Mouse (Mus musculus) urinary bladder, postnatal 36 days (tissue): Measurements from ENCODE around the gene Frrs1.

Experiments used
- DNase-seq, 2 experiments: peaks; one replicate each; pipeline ENCODE4 v3.0.0; 2022; ENCODE audit warnings: low spot score in 2 of 2, mixed read lengths in 1 of 2

The Frrs1 gene

DNA sequence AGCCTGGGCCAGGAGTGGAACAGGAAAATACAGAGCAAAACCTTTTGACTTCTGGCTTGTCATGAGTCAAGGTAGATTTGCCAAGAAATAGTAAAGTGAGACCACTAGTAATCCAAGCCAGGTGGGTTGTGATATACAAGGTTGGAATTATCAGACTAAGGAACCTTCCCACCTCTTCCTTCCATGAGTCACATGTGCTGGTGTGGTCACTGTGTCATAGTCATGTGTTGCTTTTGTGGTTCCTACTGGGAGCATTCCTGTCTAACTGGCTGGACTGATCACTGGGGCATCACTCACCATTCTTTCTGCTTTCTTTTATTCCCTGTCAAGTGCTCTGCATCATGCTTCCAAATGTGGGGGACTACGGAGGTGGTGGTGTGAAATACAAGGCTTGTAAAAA is 11.2 kb upstream of the Frrs1 start:
- DNase-seq = no peak

- DNase-seq = no peak
These were observed 10.3 kb upstream of the Frrs1 start for GRCm38 (mm10) chr3:116848936-116849335.

- DNase-seq = no peak
These were observed 8.9 kb upstream of the Frrs1 start for GRCm38 (mm10) chr3:116850376-116850775.

GRCm38 (mm10) chr3:116852421-116852820 is 6.8 kb upstream of the Frrs1 start:
- DNase-seq = no peak

DNA sequence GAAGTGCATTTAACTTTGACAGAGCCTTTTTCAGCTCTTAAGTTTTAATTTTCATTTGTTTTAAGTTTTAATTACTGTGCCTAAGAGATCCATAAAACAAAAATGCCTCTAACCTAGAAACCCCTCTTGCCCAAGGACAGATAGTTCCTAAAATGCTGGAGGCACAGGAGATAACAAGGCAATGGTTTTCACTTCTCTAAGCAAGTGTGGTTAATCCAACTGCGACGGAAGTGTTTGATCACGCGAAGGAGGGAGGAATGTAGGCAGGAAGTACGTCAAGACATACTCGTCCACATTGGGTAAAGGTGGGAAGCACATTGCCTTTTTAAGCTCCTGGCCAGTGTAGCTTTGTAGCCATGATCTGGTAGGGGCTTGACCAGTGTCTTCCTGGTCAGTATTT is 1.7 kb upstream of the Frrs1 start:
- DNase-seq = no peak

DNA sequence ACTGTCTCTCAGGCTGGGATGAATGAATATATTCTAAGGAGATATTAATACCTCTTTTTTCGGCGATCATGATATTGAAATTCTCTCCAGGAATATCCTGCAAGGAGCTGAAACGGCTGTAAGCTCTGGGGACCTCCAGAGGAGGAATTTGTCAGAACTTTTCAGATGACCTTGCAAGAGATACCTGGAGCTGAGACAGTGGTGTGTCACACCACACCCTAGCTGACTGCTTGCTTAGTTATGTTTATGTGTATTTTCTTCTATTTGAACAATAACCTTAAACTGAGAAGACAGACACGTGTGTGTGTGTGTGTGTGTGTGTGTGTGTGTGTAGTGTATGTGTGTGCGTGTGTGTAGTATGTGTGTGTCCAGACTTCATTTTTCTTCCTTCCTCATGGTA is 488 bp downstream of the Frrs1 start:
- DNase-seq = no peak

- DNase-seq = no peak
These were observed 1.3 kb downstream of the Frrs1 start for GRCm38 (mm10) chr3:116860333-116861222.

- DNase-seq = peak in 1 of 2 experiments; percentile 10
These were observed 1.9 kb downstream of the Frrs1 start for GRCm38 (mm10) chr3:116861223-116861539.

GRCm38 (mm10) chr3:116861540-116862067 is 2.3 kb downstream of the Frrs1 start:
- peak; percentile 63 to 76 for DNase-seq

- no peak for DNase-seq
These were observed 3.4 kb downstream of the Frrs1 start for GRCm38 (mm10) chr3:116862621-116863020.

- DNase-seq = no peak
These were observed 5.2 kb downstream of the Frrs1 start for GRCm38 (mm10) chr3:116864421-116864820.

DNA sequence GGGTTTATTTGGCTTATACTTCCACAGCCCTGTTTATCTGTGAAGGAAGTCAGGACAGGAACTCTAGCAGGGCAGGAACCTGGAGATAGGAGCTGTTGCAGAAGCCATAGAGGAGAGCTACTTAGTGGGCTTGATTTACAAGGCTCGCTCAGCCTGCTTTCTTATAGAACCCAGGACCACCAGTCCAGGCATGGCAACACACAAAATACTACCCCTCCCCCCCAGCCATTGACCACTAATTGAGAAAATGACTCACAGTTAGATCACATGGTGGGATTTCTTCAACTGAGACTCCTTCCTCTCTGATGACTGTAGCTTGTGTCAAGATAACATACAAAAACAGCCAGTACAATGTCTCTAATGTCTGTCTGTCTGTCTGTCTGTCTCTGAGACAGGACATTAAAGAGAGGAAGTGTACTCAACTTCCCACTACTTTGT is 6.0 kb downstream of the Frrs1 start:
- no peak for DNase-seq

GRCm38 (mm10) chr3:116870372-116870771 is 11.1 kb downstream of the Frrs1 start:
- DNase-seq = no peak

GRCm38 (mm10) chr3:116882221-116882960 is 23.1 kb downstream of the Frrs1 start:
- no peak for DNase-seq

DNA sequence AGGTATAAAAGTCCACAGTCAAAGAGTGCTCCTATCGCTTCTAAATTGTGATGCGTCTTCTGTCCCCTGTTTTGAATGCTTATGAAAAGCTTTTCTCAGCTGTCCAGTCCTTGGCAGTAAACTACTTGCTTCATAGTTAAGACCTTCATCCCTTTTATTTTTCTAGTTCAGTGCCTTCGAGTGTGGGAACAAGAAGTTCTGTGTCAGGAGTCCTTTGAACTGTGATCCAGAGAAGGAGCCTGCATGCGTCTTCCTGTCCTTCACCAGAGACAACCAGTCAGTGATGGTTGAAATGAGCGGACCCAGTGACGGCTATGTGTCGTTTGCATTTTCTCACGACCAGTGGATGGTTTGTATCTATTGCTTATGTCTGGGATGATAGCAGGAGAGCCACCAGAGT is 25.7 kb downstream of the Frrs1 start:
- no peak for DNase-seq

- DNase-seq = no peak
These were observed 30.1 kb downstream of the Frrs1 start for GRCm38 (mm10) chr3:116889358-116889757.

DNA sequence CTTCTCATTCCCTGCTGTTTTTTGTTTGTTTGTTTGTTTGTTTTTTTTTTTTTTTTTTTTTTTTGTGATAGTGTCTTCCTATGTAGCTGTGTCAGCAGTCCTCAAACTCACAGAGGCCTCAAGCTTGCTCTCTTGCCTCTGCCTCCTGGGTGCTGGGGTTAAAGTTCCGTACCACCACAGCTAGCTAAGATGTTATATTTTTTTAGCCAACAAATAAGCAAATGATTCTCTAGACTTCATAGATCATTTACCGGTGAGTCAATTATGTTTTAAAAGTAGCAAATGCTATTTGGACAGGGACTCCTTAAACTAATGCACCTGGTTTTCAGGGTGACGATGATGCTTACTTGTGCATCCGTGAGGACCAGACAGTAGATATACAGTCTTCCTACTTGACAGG is 31.3 kb downstream of the Frrs1 start:
- DNase-seq = no peak

DNA sequence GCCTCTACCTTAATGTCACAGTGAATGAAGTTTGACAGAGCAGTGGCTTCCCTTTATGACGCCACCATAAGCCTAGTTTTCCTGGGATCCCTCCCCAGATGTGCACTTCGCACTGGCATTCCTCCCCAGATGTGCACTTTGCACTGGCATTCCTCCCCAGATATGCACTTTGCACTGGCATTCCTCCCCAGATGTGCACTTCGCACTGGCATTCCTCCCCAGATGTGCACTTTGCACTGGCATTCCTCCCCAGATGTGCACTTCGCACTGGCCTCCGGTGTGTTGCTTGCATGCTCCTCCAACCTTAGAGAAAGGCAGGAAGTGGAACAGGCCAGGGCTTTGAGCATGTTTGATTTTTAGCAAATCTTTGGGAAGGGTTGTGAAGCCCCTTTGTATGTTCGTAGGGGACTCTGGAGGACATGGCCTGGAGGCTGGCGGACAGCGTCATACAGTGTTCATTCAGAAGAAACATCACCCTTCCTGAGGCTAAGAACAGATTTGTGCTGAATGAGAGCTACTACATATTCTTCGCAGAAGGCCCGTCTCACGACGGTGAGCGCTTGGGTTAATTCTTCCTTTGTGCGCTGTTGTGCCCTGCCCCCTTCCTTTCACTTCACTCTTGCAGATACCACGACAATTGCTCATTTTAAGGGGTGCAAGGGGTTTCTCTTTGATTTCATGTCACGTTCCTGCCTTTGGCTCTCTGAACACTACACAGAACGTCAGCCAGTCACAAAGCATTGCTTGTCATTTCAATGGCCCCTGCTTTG is 32.4 kb downstream of the Frrs1 start:
- DNase-seq = no peak

GRCm38 (mm10) chr3:116892206-116892563 is 32.9 kb downstream of the Frrs1 start:
- no peak for DNase-seq

DNA sequence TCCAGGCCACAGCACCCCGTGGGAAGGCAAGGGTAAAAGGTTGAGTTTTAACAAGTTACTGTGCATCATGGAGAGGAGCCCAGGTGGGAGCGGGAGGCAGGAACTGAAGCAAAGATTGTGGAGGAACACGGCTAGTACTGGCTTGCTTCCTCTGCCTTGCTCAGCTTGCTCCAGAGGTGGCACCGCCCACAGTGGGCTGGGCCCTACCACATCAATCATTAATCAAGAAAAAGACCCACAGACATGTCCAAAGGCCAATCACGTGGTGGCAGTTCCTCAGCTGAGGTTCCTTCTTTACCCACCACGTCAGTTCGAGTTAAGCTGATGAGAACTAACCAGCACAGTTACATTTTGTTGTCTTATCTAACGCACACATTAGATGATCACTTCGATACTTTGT is 33.6 kb downstream of the Frrs1 start:
- DNase-seq = no peak

GRCm38 (mm10) chr3:116904158-116904557 is 44.9 kb downstream of the Frrs1 start:
- peak; percentile 32 to 62 for DNase-seq

DNA sequence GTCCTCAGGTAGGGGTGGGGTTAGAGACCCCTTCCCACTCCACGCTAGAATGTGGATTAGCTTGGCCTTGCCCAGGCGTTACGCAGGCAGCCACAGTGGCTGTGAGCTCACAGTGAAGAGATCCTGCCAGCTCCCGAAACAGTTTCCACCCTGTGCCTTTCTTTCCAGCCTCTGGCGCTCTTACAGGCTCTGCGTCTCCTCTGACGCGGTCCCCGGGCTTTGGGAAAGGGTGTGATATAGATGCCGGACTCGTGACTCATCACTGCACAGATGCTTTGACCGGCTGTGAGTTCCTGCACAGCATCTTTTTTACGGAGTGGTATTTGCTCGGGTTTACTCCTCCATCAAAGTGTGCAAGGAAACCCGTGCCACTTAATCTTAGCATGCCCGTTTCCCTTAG is 46.6 kb downstream of the Frrs1 start:
- peak; percentile 8 to 10 for DNase-seq
